14 mouse cellular contexts compared by ENCODE assay signal in genomic region chr16:76754871-76755270, GRCm38 (mm10).
"Had no signal": no experiment of that assay in that cellular context is flagged by ENCODE, and none has a peak within 500 bp of the region (broad histone marks: within the 10 kb centered on the region; RNA-seq: fewer than 3 reads in every experiment).

No protein-coding gene starts in this region.

- ATAC-seq: hindbrain, embryonic 16.5 days; inflammation-experienced regulatory T-cells, adult 6 months; midbrain, embryonic 13.5 days had no signal

- H3K36me3 ChIP-seq: limb, embryonic 13.5 days; liver, embryonic 13.5 days; midbrain, embryonic 13.5 days; neural tube, embryonic 15.5 days had no signal

- H3K27ac ChIP-seq: limb, embryonic 13.5 days; liver, embryonic 13.5 days; midbrain, embryonic 13.5 days; neural tube, embryonic 15.5 days had no signal

- DNase-seq: kidney, adult 2 months; kidney, postnatal 36 days; left cerebral cortex, postnatal 4 days; liver, embryonic 13.5 days; lung, adult 18-20 months; right cerebral cortex, postnatal 14 days; thymus, adult 18-20 months; thymus, postnatal 14 days had no signal

- H3K27me3 ChIP-seq: limb, embryonic 13.5 days; liver, embryonic 13.5 days; midbrain, embryonic 13.5 days; neural tube, embryonic 15.5 days had no signal

- H3K4me2 ChIP-seq: limb, embryonic 13.5 days; liver, embryonic 13.5 days; midbrain, embryonic 13.5 days; neural tube, embryonic 15.5 days had no signal

- H3K4me3 ChIP-seq: limb, embryonic 13.5 days; liver, embryonic 13.5 days; midbrain, embryonic 13.5 days; myocyte; neural tube, embryonic 15.5 days had no signal

- H3K4me1 ChIP-seq: limb, embryonic 13.5 days; liver, embryonic 13.5 days; midbrain, embryonic 13.5 days; neural tube, embryonic 15.5 days had no signal

- H3K9ac ChIP-seq: limb, embryonic 13.5 days; liver, embryonic 13.5 days; midbrain, embryonic 13.5 days; neural tube, embryonic 15.5 days had no signal

- H3K9me3 ChIP-seq: limb, embryonic 13.5 days; liver, embryonic 13.5 days; midbrain, embryonic 13.5 days; neural tube, embryonic 15.5 days had no signal
